Mouse (Mus musculus) heart, embryonic 15.5 days (tissue): ENCODE measurements around the gene Kcnj4. TPM values are rescaled to one million over a fixed set of nuclear protein-coding genes. Genes with fewer than 3 reads are reported as not detected.

Source experiments
- ATAC-seq: fragments of 200-750 bp; cut with Nextera tagmentation; replicated peaks from 2 replicates; pipeline ENCODE4 v1.8.0; 2017; ENCODE audit warnings: low read depth, moderate TSS enrichment; ENCODE audit not compliant: insufficient number of reproducible peaks, insufficient read depth, low FRiP score
- H3K27ac ChIP-seq: fragments of 300-500 bp; sonication (generic); 2 replicates; pipeline ENCODE4 v1.5.1; 2015; ENCODE audit warnings: mild to moderate bottlenecking, inconsistent platforms
- H3K27me3 ChIP-seq: fragments of 300-500 bp; sonication (generic); 2 replicates; pipeline ENCODE4 v1.6.1; 2015; ENCODE audit warnings: inconsistent platforms
- H3K36me3 ChIP-seq: fragments of 300-500 bp; sonication (generic); 2 replicates; pipeline ENCODE4 v1.6.1; 2015; ENCODE audit warnings: mild to moderate bottlenecking, inconsistent platforms
- H3K4me1 ChIP-seq: fragments of 300-500 bp; sonication (generic); replicated peaks from 2 replicates; pipeline ENCODE4 v1.6.1; 2015; ENCODE audit warnings: inconsistent platforms
- H3K4me2 ChIP-seq: fragments of 300-500 bp; sonication (generic); 2 replicates; pipeline ENCODE4 v1.6.1; 2015; ENCODE audit warnings: inconsistent platforms, mild to moderate bottlenecking, moderate library complexity
- H3K4me3 ChIP-seq: fragments of 300-500 bp; sonication (generic); 2 replicates; pipeline ENCODE4 v1.5.1; 2015; ENCODE audit warnings: mild to moderate bottlenecking, inconsistent platforms
- H3K9ac ChIP-seq: fragments of 300-500 bp; sonication (generic); 2 replicates; pipeline ENCODE4 v1.6.1; 2015; ENCODE audit warnings: mild to moderate bottlenecking, inconsistent platforms
- H3K9me3 ChIP-seq: fragments of 300-500 bp; sonication (generic); replicated peaks from 2 replicates; pipeline ENCODE4 v1.6.1; 2016; ENCODE audit warnings: inconsistent platforms
- WGBS: fragments of 180-500 bp; shearing (Covaris S2); methylation state at CpG from one replicate; pipeline ENCODE4 v1.1.7; 2015; ENCODE audit warnings: mixed read lengths; 5-methylcytosine and 5-hydroxymethylcytosine counted together
- polyA plus RNA-seq: library from polyadenylated mRNA; unstranded; fragments of >200 nt; fragmentation: Nextera tagmentation; extraction: Ambion mirVana; gene quantifications from 2 replicates; pipeline ENCODE4 v1.2.1, GENCODE M21; 2015

Gene Kcnj4
- polyA plus RNA-seq, 1 experiment from 2014 or later = 0.34 TPM

GRCm38 (mm10) chr15:79448041-79448440 is 57.0 kb downstream of the Kcnj4 start:
- H3K4me3 ChIP-seq = no peak overlapping the region
- H3K4me1 ChIP-seq = peaks cover 11% of the 10 kb centered on the region
- H3K36me3 ChIP-seq = no peaks in the 10 kb centered on the region
- no peak overlapping the region for H3K4me2 ChIP-seq
- 85% methylated on average over 3 of the region's 3 CpGs for WGBS
- ATAC-seq = no peak
- no peaks in the 10 kb centered on the region for H3K9me3 ChIP-seq
- H3K27me3 ChIP-seq = no peaks in the 10 kb centered on the region
- H3K9ac ChIP-seq = no peak overlapping the region
- H3K27ac ChIP-seq = no peak overlapping the region

- H3K9ac ChIP-seq = no peak overlapping the region
- no peaks in the 10 kb centered on the region for H3K27me3 ChIP-seq
- peaks cover 21% of the 10 kb centered on the region for H3K4me1 ChIP-seq
- H3K4me3 ChIP-seq = no peak overlapping the region
- 74% methylated on average over 8 of the region's 8 CpGs for WGBS
- H3K27ac ChIP-seq = no peak overlapping the region
- H3K4me2 ChIP-seq = no peak overlapping the region
- H3K9me3 ChIP-seq = no peaks in the 10 kb centered on the region
- no peaks in the 10 kb centered on the region for H3K36me3 ChIP-seq
- no peak for ATAC-seq
These were observed 59.0 kb downstream of the Kcnj4 start for GRCm38 (mm10) chr15:79445786-79446654.

- Histone ChIP-seq H3K4me3 (no peak overlapping the region), H3K9me3 (no peaks in the 10 kb centered on the region), H3K4me1 (peaks cover 42% of the 10 kb centered on the region), H3K4me2 (no peak overlapping the region), H3K27ac (0 out of 2 replicates have a peak overlapping the region, but pooled peaks have one; percentile 12), H3K9ac (no peak overlapping the region), H3K36me3 (no peaks in the 10 kb centered on the region), H3K27me3 (no peaks in the 10 kb centered on the region)
- no peak for ATAC-seq
- 65% methylated on average over 7 of the region's 7 CpGs for WGBS
These were observed 61.1 kb downstream of the Kcnj4 start for GRCm38 (mm10) chr15:79443856-79444410.

GRCm38 (mm10) chr15:79442961-79443518 is 62.0 kb downstream of the Kcnj4 start:
- no peak for ATAC-seq
- Histone ChIP-seq H3K4me3 (no peak overlapping the region), H3K27ac (no peak overlapping the region), H3K4me1 (peaks cover 51% of the 10 kb centered on the region), H3K9ac (no peak overlapping the region), H3K9me3 (no peaks in the 10 kb centered on the region), H3K36me3 (0 out of 2 replicates have a peak, but pooled peaks cover 4% of the 10 kb centered on the region), H3K4me2 (peak overlapping the region; percentile 70; the same call in 1 of the 2 replicates), H3K27me3 (no peaks in the 10 kb centered on the region)
- WGBS = 82% methylated on average over 9 of the region's 9 CpGs

- Histone ChIP-seq H3K27me3 (no peaks in the 10 kb centered on the region), H3K27ac (peak overlapping the region; percentile 97), H3K4me3 (peak overlapping the region; percentile 93), H3K36me3 (peaks cover 11% of the 10 kb centered on the region; the same call in 1 of the 2 replicates), H3K9ac (peak overlapping the region; percentile 97), H3K4me2 (peak overlapping the region; percentile 70), H3K9me3 (no peaks in the 10 kb centered on the region), H3K4me1 (peaks cover 59% of the 10 kb centered on the region)
- ATAC-seq = 0 out of 2 replicates have a peak, but pooled peaks have one; percentile 3
- 5% methylated on average over 6 of the region's 6 CpGs for WGBS
These were observed 62.8 kb downstream of the Kcnj4 start for GRCm38 (mm10) chr15:79442257-79442611.

GRCm38 (mm10) chr15:79441331-79442256 is 63.4 kb downstream of the Kcnj4 start:
- peak overlapping the region; percentile 70 for H3K4me2 ChIP-seq
- H3K27ac ChIP-seq = peak overlapping the region; percentile 97
- H3K4me3 ChIP-seq = peak overlapping the region; percentile 93
- H3K9ac ChIP-seq = peak overlapping the region; percentile 97
- H3K27me3 ChIP-seq = no peaks in the 10 kb centered on the region
- peak; percentile 61 for ATAC-seq
- no peaks in the 10 kb centered on the region for H3K9me3 ChIP-seq
- peaks cover 65% of the 10 kb centered on the region for H3K4me1 ChIP-seq
- 0% methylated on average over 77 of the region's 107 CpGs for WGBS
- peaks cover 12% of the 10 kb centered on the region; the same call in 1 of the 2 replicates for H3K36me3 ChIP-seq

GRCm38 (mm10) chr15:79440651-79441330 is 64.2 kb downstream of the Kcnj4 start:
- no peaks in the 10 kb centered on the region for H3K27me3 ChIP-seq
- peaks cover 71% of the 10 kb centered on the region for H3K4me1 ChIP-seq
- peaks cover 12% of the 10 kb centered on the region; the same call in 1 of the 2 replicates for H3K36me3 ChIP-seq
- H3K27ac ChIP-seq = peak overlapping the region; percentile 97
- 22% methylated on average over 11 of the region's 11 CpGs for WGBS
- peak overlapping the region; percentile 97 for H3K9ac ChIP-seq
- H3K9me3 ChIP-seq = no peaks in the 10 kb centered on the region
- H3K4me2 ChIP-seq = peak overlapping the region; percentile 70
- no peak for ATAC-seq
- peak overlapping the region; percentile 93 for H3K4me3 ChIP-seq

GRCm38 (mm10) chr15:79440223-79440622 is 64.8 kb downstream of the Kcnj4 start:
- Histone ChIP-seq H3K4me2 (peak overlapping the region; percentile 70), H3K4me1 (peaks cover 76% of the 10 kb centered on the region), H3K36me3 (peaks cover 12% of the 10 kb centered on the region; the same call in 1 of the 2 replicates), H3K4me3 (peak overlapping the region; percentile 93), H3K9ac (peak overlapping the region; percentile 97; the same call in 1 of the 2 replicates), H3K27me3 (no peaks in the 10 kb centered on the region), H3K9me3 (no peaks in the 10 kb centered on the region), H3K27ac (peak overlapping the region; percentile 97)
- 58% methylated on average over 4 of the region's 4 CpGs for WGBS
- no peak for ATAC-seq

GRCm38 (mm10) chr15:79439386-79439785 is 65.7 kb downstream of the Kcnj4 start:
- Histone ChIP-seq H3K9ac (0 out of 2 replicates have a peak overlapping the region, but pooled peaks have one; percentile 32), H3K4me3 (no peak overlapping the region), H3K27me3 (no peaks in the 10 kb centered on the region), H3K4me2 (peak overlapping the region; percentile 70), H3K9me3 (no peaks in the 10 kb centered on the region), H3K27ac (peak overlapping the region; percentile 54; the same call in 1 of the 2 replicates), H3K4me1 (peaks cover 84% of the 10 kb centered on the region), H3K36me3 (peaks cover 18% of the 10 kb centered on the region; the same call in 1 of the 2 replicates)
- 60% methylated on average over 4 of the region's 4 CpGs for WGBS
- no peak for ATAC-seq

- H3K4me3 ChIP-seq = no peak overlapping the region
- H3K9ac ChIP-seq = peak overlapping the region; percentile 32; the same call in 1 of the 2 replicates
These were observed 66.2 kb downstream of the Kcnj4 start for GRCm38 (mm10) chr15:79438816-79439215.

More at GRCm38 (mm10) chr15:79438816-79439215, 66.2 kb downstream of the Kcnj4 start:
- no peaks in the 10 kb centered on the region for H3K27me3 ChIP-seq
- peak overlapping the region; percentile 54 for H3K27ac ChIP-seq
- peak overlapping the region; percentile 30 for H3K4me2 ChIP-seq
- 57% methylated on average over 8 of the region's 8 CpGs for WGBS
- H3K9me3 ChIP-seq = no peaks in the 10 kb centered on the region
- H3K4me1 ChIP-seq = peaks cover 86% of the 10 kb centered on the region
- H3K36me3 ChIP-seq = peaks cover 23% of the 10 kb centered on the region; the same call in 1 of the 2 replicates
- ATAC-seq = no peak
